Mouse (Mus musculus) hindlimb bud, embryonic 11.5 days (tissue): ENCODE results near the gene Eng.
A peak's percentile ranks its signal among the peaks of the same experiment; 100 is the strongest.

Experiments used
- DNase-seq: peaks from one replicate; pipeline ENCODE4 v3.0.0-alpha.2; 2012; ENCODE audit warnings: low read depth, low spot score; ENCODE audit errors: extremely low spot score

The Eng gene

GRCm38 (mm10) chr2:32708643-32709042 is 62.2 kb downstream of the Eng start:
- no peak for DNase-seq

DNA sequence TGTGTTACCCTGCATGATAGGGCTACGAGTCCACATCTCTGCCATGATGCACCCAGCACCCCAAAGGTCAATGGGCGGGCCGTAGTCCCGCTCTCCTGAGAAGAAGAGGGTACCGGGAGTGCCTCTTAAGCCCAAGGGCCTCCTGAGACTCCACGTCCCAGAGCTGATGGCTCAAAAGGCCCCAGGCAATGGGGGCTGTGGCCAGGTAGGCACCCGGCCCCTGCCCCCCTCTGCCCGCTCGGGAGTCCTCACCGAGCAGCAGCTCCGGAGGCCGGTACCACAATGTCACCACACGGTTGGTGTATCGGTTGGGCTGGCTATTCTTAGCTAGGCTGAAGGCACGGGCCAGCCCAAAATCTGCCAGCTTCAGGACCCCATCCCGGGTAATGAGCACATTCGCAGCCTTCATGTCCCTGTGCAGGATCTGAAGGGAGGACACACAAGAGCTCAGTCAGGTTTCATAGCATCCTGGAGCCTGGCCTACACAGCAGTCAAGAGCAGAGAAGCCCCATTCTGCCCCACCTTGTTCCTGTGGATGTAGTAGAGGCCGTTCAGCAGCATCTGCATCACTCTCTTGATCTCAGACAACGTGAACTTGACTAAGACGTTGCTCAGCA is 63.2 kb downstream of the Eng start:
- DNase-seq, result no peak

- DNase-seq, result no peak
Observed at GRCm38 (mm10) chr2:32710425-32710824, 64.0 kb downstream of the Eng start.

DNA sequence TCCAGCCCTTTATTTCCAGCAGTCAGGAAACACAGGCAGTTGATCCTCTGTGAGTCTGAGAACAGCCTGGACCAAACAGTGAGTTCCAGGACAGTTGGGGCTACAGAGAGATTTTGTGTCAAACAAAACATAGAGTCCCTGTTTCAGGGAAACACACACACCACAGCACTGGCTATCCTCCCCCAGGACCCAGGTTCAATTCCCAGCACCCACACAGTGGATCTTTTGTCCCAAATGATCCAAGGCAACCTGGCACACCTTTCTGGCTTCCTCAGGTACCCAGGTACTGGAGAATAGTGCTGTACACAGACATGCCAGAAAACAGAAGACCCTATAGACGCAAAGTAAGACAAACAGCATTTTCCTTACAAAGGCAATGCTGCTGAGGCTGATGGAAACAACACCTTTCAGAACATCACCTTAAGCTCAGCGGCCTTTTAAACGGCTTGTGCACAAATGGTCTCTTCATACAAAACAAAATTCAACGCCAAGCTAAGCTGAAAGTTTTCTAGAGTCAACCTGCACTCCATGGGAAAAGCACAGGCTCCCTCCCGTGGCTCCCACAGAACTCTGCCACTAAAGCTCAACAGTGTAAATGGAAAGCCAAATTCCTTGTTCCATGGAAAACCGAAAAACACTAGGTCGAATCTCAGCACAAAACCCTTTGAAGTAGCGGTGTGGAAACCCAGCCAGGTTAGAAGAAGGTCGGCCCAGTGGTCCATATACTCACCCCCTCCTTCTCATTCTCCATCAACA is 65.1 kb downstream of the Eng start:
- DNase-seq, result no peak

- no peak for DNase-seq
Observed at GRCm38 (mm10) chr2:32712108-32712551, 65.7 kb downstream of the Eng start.

- DNase-seq, result no peak
Observed at GRCm38 (mm10) chr2:32712586-32712933, 66.2 kb downstream of the Eng start.

DNA sequence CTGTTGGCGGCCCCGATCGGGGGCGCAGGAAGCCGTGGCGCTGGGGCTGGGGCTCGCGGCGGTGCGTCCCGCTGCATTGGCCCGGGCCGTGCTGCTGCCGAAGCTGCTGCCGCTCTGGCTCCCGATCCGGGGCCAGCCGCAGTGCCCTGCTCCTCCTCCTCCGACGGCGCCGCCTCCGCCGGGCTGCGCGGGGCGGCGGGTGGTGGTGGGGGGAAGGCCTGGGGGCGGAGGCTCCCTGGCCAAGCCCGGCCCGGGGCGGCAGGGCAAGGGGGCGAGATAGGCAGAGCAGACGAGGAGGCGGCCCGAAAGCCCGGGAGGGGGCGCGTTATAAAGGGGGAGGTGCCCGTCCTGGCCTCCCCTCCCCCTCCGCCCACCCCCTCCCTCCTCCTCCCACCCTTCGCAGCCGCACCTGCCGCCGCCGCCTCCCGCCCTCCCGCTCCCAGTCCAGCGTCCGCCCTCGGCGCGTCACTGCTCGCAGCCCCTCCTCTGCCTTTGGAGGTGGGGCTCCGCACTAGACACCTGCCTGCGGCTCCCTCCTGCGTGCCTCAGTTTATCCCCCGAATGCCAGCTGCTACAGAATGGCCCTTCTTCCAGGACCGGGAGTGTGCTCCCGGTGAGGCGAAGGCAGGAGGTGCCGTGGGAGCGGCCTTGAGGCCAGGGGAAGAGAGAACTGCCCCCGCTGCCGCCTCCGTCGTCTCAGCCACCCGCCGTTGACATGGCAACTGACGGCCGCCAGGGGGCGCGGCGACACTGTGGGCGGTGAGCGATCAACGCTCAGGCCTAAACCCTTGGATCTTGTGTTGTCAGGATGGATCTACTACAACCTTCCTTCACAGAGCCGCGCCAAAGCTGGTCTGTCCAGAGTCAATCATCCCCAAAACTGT is 66.8 kb downstream of the Eng start, which contains the start of gene Cdk9:
Gene Cdk9 (minus strand): TSS at position 143 of the 884 bp plus-strand sequence.
- peak; percentile 50 for DNase-seq

- DNase-seq, result no peak
Observed at GRCm38 (mm10) chr2:32714117-32714986, 68.0 kb downstream of the Eng start.

DNA sequence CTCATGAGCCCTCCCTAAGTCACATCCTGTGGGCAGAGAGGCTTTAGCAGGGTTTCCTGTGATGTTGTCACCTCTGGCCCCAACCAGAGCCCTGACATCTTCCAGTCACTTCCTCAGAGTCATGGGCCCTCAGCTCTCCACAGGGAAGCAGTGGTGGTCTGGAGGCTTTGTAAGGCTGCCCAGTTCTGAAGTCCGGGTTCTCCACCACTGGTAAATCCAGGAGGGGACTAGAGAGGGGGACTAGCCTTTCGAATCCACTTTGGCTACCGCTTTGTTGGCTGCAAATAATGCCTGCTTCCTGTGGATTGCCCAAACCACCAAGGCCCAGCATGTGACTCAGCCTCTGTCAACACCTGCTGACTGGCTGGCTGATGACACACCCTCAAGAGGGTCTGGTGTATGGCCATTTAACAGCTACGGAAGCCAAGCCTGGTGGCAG is 68.6 kb downstream of the Eng start:
- DNase-seq, result no peak

- DNase-seq, result no peak
Observed at GRCm38 (mm10) chr2:32718761-32719160, 72.4 kb downstream of the Eng start.

GRCm38 (mm10) chr2:32720053-32720452 is 73.7 kb downstream of the Eng start:
- DNase-seq, result no peak

DNA sequence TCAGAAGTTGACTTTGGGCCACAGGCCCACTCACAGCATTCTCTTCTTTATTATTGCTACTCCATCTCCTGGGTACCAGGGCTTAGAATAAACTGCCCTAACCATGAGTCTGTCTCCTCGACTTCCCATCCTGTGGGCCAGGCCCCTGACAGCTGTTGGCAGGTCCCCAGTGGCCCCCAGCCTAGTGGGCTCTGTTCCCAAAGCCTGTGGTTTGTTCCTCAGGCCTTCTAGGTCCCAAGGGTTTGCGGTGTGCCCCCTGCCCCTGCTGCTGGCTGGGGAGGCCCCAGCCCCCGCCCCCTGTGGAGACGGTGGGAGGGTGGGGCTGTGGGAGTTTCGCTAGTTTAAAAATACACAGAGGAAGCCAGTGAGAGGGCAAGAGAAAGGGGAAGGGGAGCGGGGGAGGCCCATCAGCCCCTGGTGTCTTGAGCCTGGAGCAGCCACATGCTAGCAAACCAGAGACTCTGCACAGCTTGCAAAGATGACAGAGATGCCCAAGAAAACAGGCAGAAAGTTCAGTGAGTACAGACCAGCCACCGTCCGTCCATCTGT is 74.4 kb downstream of the Eng start, which contains the start of gene Sh2d3c:
Gene Sh2d3c (plus strand): TSS at position 375 of the 549 bp plus-strand sequence.
- no peak for DNase-seq

DNA sequence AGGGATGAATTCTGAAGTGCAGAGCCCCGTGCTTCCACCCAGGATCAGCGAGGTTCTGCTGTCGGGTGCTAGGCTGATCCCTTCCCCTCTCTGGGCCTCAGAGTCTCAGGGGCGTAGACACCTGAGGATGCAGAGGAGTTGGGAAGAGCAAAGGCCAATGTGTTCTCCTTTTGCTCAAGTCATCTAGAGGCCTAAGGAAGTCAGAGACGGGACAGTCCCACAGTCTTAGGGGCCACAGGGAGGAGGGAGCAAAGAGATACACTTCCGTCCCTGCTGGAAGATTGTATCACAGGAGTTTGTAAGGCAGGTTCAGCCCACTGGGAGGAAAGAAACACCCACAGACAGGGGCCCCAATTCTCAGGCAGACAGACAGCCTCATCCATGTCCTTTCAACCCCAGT is 75.7 kb downstream of the Eng start:
- no peak for DNase-seq

- DNase-seq, result no peak
Observed at GRCm38 (mm10) chr2:32722581-32722980, 76.2 kb downstream of the Eng start.

- no peak for DNase-seq
Observed at GRCm38 (mm10) chr2:32724149-32724548, 77.8 kb downstream of the Eng start.

- no peak for DNase-seq
Observed at GRCm38 (mm10) chr2:32724832-32725790, 78.7 kb downstream of the Eng start.

GRCm38 (mm10) chr2:32727435-32727834 is 81.0 kb downstream of the Eng start:
- DNase-seq, result peak; percentile 92

- no peak for DNase-seq
Observed at GRCm38 (mm10) chr2:32728463-32728862, 82.1 kb downstream of the Eng start.

- no peak for DNase-seq
Observed at GRCm38 (mm10) chr2:32729547-32729946, 83.2 kb downstream of the Eng start.
